Mouse (Mus musculus) adipocyte (in vitro differentiated cells): ENCODE measurements around the gene Tango2.

Source experiments
- DNase-seq: peaks from one replicate; pipeline ENCODE4 v3.0.0-alpha.2; 2016; ENCODE audit warnings: low spot score

Tango2 gene

DNA sequence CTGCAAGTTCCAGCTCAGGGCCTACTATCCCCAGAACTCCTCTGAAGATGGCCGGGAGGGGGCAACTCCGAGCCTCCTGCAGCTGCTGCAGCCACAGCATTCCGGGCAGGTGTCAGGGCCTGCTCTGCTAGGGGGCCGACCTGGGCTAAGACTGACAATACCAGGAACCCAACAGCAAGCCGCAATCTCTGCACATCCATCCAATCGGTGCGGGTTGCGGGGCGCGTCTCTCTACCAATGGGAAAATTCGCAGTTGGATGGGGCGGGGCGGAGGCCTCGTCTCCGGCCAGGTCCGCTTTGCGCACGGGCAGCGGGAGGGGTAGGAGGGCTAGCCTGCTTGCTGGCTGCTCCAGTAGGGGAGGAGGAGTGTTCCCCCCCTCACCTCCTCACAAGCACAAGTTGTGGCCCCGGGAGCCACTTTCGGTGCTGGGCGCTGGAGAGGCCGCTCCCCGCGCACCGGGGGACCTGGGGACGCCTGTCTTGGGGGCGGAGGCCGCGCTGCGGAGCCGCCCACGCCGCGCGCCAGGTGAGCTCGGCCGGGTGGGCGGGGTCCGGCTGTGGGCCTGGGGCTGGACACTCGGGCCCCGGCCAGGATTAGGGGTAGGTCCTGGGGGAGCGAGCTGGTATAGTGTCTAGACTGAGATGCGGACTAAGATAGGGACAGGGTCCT lies at the start of gene Tango2, which contains the start of gene Arvcf:
Gene Tango2, minus strand, starts transcription at position 173 of the 670 bp plus-strand sequence.
Gene Arvcf, plus strand, starts transcription at position 252 of the 670 bp plus-strand sequence.
- peak; percentile 95 for DNase-seq

DNA sequence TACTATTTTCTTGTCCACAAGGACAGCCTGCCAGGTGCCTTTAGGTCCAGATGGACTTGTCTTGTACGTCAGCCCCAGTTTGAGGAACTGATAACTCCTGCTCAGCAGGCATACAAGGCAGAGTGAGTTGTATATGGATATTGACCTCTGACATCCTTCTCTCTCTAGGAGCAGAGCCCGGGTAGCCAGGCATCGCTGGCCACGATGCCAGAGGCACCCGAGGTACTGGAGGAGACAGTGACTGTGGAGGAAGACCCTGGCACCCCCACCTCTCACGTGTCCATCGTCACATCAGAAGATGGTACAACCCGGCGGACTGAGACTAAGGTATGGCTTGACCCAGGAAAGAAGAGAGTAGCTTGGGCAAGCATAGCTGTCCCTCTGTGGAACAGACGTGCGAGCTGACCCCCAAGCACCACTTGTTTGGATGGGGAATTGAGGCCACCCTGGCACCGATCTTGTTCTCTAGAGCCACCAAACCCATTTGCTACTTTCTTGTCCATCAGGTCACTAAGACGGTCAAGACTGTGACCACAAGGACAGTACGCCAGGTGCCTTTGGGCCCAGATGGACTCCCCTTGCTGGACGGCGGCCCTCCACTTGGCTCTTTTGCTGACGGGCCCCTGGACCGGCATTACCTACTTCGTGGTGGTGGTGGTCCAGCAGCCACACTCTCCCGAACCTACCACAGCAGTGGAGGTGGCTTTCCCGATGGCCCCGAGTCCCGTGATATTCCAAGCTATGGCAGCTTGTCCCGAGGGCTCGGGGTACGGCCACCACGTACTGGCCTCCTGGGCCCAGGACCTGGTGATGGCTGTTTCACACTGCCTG lies 49.1 kb upstream of the Tango2 start:
- no peak for DNase-seq

DNA sequence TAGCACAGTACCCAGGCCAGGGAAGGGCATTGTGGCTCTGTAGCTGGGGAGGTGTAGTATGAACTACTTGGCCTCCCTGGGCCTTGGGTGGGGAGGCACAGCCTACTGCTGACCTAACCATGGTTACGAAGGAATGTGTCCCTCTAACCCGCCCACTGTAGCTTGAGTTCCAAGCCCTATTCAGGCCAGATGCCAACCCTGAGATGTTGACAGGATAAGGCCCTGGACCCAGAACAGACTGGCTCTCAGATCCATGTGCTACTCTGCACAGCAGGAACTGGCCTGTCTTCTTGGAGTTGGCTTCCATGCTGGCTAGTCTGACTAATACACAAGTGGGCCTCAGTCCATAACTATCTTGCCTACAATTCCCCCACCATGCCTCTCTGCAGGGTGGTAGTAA lies 48.3 kb upstream of the Tango2 start:
- peak; percentile 98 for DNase-seq

DNA sequence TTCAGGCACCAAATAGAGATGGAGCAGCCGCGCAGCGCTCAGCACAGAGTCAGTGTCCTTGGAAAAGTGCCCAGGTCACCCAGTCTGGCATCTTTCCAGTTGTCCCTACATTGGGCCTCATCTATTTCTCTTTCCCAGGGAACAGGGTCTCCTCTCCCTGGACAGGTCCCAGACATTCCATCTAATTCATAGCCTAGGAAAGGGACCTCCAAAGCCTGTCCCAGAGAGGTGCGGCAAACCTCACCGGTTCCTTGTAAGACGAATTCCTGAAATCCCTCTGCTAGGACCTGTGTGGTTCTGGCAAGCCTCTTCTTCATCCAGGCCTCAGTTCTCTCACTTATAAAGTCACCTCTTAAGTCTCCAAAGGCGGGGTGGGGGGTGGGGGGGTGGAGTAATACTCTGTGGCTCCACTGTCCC lies 47.7 kb upstream of the Tango2 start:
- no peak for DNase-seq

DNA sequence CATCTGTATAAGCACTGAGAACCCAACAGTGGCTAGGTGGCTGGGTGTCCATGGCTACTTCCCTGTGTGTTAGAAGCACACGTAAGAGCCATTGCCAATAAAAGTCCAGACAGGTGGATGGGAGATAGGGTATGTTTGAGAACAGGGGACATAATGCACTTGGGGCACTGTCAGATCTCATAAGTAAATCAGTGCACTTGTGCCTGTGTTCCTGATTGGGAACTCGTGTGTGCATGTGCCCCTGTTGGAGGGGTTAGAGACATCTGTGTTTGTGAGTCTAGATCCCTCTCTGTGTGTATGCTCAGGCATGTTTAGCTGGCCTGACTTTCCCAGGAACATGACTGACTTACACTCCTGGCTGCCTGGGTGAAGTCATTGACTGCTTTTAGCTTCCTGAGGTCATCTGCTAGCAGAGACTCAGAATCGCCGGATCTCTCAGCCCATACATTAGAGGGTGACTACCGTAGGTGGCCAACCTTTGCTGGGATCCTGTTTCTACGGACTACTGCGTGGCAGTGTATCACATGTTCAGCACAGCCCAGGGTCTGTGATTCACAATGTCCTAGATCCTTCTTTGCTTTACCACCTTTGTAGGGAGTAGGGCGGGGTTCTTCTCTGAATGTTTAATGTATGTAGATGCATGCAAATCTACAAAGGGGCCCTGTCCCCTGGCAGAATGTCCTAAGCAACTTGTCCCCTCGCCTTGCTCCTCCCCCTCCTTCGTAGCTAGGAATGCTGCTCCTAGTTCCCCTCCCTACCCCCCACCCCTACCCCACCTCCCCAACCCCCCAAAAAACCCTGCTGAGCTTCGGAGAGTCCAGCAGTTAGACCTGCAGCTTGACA lies 47.1 kb upstream of the Tango2 start:
- DNase-seq: no peak

DNA sequence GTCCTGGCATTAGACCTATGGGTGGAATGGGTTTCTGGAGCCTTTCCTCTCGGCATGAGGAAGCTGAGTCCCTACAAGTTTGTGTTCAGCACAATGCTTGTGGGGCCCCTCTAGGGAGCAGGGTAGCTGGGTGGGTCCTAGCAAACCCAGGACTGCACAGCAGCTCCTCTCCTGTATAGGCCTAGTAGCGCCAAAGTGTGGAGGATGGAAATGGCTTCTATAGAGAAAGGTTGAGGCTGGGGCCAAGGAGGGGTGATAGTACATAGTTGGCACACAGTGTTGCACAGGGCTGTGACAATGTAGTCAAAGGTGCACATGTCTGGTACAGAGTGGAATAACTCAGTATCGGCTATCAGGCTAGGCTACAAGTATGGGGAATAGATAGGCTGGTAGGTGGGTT lies 46.2 kb upstream of the Tango2 start:
- DNase-seq: no peak

DNA sequence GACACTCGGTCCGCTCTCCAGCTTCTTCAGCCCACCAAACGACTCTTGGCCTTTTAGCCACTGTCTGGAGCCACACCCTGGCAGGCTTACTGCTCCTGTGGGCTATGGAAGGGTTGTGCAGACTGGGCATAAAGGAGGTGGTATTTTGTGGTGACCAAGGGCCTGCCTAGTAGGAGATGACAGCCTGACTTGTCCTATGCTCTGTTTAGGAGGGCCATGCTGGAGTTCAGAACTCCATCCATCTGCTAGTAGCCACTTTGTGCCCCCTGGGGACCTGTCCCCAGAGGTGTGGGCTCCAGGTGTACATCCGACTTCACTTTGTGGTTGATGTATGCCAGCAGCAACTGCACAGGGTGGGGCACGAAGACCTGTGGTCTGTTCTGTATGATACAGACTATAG lies 45.7 kb upstream of the Tango2 start:
- DNase-seq: no peak

DNA sequence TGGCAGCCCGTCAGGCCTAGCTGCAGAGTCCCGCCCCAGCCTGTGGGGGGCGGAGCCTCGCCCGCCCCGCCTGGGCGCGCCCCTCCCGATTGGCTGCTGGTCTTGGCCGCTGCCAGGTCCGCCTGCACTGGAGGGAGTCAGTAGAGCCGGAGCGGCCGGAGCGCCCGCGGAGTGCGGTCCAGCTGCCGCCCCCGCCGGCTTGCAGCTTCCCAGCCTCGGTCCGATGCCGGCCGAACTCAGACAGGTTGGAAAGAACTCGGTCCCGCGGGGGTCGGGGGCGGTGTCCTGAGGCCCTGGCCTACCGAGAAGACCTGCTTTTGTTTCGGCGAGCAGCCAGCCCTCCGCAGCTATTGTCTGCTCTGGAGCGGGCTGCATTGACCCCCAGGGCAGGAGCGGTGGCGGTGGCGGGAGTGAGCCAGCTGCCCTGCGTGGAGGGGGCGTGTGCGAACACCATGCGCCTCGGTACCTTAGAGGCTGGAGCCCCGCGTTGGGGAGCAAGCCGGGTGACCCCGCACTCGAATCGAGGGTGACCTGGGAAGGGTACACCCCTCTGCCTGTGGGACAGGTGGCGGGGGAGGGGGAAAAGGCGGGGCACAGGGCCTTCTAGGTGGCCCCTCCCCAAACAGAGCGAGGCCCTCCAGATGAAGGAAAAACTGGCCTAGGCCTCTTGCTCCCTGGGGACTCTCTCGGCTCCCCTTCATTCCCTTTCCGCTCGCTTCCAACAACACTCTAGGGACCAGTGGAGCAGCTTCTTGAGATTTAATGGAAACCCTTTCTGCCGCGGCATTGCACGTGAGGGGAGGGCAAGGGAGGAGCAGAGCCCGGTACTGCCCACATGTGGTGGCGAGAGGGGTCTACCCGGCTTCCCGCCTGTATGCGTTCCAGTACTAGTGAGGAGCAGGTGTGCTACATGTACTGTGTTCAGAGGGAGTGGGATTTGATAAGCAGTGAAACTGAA lies 44.8 kb upstream of the Tango2 start:
- no peak for DNase-seq

DNA sequence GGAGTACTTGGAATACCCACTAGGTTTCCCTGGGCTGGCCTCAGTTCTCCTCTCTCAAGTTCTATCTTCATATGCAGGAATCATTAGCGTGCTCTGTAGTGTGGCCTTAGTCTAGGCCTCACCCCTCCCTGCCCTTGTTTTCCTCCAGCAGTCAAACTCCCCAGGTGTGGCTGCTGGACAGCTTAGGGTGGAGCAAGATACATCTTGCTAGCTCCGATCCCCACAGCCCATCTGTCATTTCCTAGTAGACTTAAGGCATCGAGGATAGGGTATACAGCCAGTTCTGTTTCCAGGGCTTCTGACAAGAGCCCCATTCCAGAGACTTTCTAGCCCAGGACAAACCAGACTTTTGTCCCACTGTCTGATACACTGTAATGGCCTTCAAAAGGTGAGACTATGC lies 43.8 kb upstream of the Tango2 start:
- no peak for DNase-seq

DNA sequence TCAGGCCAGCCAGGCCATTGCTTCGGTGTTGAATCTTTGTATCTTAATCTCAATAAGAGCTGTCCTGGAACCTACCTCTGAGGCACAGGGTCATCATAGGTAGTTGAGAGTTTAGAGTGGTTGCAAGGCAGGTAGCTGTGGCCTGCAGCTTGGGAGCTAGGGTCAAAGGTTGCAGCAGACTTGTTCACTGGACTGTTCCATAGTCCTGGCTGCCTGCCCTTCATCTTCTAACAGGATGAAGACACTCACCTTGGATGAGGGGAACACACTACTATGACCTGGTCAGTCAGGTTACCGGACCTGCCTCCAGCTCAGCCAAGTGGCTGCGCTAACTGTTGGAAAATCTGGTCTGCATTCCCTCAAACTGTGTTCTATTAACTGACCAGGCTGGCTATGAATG lies 43.2 kb upstream of the Tango2 start:
- no peak for DNase-seq

DNA sequence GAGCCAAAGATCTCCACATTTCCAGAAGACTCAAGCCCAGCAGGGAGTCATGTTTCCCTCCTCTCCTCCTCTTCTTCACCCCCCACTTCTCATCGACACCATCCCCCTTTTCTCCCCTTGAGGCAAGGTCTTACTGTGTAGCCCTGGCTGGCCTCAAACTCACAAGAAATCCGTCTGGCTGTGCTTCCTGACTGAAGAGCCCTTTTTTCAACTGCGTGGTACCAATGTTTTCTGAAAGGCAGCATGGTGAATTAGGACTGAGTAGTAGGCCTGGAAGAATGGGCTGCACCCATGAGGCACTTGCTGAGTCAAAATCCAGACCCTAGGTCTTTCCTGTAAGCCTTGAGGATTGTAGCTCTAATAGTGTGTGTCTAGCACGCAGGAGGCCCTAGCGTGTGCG lies 42.5 kb upstream of the Tango2 start:
- DNase-seq: no peak

DNA sequence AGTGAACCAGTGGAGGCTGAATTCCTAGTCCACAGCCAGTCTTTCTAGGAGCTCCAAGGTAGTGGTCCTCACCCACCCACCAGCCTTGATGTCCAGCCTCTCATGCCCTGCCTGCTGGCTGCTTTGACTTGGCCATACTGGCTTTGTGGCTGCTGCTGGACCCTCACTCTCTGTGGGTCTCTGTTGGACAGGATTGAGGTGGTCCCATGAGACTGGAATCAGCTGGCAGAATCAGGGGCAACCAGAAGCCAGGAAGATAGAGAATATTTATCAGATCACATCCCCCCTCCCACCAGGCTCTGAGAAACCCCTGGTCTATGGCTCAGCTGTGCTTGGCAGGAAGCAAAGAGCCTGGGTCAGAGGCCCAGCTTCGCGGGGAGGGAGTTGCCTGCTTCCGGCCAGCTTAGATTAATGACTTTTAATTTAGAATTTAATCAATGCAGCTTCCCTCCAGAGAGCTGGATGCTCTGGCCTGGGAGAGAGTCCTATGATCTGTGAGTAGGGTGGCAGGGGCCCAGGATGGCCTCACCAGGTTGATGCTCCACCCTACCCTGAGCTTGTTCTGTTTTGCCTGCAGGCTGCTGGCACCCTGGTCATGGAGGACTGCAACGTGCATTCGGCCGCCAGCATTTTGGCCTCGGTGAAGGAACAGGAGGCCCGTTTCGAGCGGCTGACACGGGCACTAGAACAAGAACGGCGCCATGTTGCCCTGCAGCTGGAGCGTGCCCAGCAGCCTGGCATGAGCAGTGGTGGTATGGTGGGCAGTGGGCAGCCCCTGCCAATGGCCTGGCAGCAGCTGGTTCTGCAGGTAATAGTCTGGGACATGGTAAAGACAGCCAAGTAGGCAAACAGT lies 40.9 kb upstream of the Tango2 start:
- DNase-seq: no peak

DNA sequence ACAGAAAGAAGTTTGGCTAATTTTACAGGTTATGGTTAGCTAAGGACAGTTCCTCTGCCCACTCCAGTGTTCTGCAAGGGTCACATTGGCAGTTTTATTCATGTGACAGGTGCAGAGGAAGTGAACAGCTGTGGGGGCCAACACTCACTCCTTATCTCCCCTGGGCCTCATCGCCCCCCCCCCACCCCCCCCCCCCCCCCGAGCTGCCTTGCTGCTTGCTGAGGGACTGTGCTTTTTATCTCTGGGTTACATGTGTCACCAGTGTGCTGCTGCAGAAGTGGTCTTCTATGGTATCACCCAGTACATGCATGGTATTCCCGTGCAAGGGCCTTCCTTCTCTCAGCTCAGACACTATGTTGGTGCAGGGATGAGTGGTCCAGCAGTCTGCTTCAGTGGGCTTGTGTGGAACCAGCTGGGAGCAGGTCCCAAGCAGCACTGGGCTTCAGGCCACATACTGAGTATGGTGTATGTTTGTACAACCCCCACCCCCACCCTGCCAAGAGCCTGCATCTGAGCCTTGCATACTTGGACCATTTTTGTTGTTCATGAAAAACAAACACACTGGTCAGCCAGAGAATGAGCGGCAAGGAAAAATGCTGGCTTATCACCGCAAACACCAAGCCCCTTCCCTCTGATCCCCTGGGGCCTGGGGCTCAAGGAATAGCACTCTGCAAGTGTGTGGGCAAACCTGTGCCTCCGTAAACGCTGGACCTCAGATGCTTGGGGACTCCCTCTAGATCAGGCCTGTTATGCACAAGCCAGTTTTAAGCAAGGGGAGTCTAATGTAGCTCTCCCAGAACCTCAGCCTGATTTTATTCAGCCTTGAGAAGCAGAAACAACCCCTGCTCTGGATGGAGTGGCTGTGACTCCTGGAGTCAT lies 40.0 kb upstream of the Tango2 start:
- DNase-seq: peak; percentile 55

DNA sequence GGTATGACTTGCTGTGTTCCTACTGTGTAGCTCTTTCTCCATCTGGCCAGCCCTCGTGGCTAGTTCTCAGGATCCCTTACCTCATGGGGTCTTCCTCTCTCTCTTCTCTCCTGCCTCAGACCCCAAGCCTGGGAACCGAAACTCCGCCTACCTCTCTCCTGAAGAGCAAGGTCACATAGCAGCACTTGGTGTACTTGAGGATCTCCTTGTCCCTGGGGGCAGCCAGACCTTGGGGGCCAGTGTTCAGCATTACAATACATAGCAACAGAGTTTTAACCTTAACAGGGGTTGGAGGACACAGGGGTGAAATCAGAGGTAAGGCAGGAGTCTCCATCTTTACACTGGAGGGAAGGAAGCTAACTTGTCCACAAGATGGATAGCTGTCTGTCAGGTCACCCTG lies 39.1 kb upstream of the Tango2 start:
- no peak for DNase-seq

DNA sequence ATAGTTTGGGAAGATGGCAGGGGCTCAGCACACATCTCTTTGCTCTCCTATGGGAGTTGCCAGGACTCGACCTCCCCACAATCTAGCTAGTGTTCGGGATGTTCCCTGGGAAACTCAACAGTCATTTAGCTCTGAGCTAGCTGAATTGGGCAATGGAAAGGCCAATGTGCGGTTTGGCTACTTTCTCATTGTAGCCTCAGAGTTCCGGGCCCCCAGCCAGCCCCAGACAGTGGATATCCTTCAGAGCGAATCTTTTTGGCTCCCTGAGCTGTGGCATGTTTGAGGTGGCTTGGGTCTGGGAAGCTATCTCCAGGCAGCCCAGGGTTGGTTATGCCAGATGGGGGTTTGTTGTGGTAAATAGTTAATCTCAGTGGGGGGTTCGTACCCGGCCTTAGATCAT lies 38.5 kb upstream of the Tango2 start:
- peak; percentile 95 for DNase-seq

DNA sequence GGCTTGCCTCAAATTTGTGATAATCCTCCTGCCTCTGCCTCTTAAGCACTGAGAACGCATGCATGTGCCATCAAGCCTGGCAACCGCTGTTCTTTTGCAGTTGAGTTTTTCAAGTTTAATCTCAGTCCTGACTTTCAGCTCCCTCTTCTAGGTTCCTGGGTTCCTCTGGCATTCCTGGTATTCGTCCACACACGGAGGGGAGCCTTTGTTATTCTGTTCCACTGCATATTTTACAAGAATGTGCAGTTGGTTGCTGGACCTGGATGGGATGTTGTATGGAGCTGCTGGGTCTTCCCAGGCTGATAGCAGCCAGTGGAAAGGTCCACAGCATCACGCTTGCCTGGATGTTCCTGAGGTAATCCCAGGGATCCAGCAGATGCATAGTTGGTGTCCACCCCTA lies 37.5 kb upstream of the Tango2 start:
- no peak for DNase-seq

DNA sequence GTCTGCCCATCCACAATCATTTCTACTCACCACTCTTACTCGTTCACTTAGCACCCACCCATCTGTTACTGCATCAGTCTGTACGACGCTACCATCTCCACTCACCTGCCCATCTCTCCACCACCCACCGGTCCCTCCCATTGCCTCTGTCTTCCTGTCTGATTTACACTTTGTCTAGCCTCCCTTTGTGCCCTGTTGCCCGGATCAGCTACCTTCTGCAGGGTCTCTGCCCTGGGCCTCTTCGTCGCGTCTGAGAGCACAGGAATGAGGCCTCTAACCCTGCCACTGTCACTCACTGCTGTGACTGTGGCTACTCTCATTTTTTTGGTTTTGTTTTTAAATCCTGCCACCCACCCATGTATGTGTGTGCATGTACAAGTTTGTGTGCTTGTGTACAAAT lies 36.8 kb upstream of the Tango2 start:
- DNase-seq: no peak

DNA sequence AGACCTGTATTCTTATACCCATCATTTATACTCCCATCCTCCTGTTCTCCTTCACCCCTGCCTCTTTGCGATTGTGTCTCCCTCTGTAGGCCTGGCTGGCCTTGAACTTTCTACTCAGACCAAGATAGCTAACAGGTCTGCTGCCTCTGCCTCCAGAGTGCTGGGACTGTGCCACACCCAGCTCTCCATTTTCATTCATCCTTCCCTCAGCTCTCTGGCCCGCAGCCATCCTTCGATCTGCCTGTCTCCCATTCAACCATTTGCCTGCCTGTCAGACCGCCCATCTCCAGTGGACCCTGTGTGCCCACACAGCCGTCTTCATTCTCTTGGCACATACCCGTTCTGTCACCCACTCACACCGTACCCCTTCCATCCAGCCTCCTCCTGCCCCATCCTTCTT lies 36.3 kb upstream of the Tango2 start:
- no peak for DNase-seq

DNA sequence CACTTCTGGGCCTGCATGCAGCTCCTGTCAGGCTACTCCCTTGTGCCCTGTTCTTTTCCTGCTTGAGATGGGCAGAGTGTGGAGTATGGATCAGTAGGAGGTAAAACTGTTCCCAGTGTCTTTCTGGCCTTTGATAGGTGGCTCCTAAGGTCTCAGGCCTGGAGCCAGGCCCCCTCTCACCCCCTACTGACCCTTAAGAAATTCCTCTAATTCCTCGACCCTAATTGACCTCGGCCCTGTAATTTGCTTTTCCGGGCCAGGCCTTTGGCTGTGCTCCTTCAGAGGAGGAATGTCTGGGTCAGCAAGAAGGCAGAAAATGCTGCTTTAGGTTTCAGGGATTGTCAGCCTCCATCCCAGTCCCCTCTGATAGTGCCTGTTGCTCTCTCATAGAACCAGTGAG lies 35.9 kb upstream of the Tango2 start:
- DNase-seq: no peak
